Mouse (Mus musculus): ENCODE measurements at regions not wholly inside any gene's neighbourhood (a gene's known extent, or its start where the extent isn't known, plus 50 kb on each side); places are given as distances from the start of the nearest gene placed in this dataset.

DNA sequence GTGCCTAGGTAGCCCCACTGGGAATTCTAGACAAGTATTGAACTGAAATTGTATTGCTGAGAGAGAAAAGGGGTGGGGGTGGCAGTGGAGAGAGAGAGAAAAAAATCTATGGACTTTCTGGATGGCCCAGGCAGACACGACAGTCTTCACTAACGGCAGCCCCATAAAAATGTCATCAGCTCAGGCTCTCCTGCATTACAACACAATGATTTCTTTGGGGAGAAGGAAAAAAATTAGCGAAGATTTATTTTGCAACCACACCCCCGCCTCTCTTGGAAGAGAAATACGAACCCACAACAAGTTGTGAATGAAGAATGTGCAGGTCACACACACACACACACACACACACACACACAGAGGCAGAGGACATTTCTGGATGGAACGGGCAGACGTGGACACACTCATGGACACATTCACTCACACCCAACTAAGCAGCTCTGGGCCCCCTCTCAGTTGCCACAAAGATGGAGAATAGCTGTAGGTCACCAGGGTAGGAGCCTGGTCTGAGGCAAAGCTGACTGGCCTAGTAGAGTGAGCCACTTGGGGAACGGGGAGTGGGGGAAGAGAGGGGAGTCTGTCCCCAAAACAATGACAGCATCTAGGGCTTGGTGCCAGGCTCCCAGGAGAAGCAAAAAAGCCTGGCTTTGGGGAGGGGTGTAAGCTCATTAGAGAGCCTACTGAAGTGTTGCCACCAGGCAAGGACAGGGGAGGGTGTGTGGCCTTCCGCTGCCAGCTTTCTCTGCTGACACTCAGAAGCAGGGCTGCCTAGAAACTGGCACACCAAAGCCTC, 201.0 kb downstream of the Sox9 start:
- TF ChIP-seq CTCF (conservative IDR thresholded peaks at IDR 0.05; ENCODE audit: insufficient read depth, insufficient read length, low read depth, low read length) (no peak), POLR2A (IDR thresholded peaks at IDR 0.05; ENCODE audit: low read depth, low read length) (no peak)

All from kidney, adult 2 months (tissue).